Mouse (Mus musculus): ENCODE data around the gene Olfml2a. TPM values are rescaled to one million over a fixed set of nuclear protein-coding genes. Genes with fewer than 3 reads are reported as not detected.
"Not testable (repeated sequence)": the region's sequence is repeated elsewhere in the genome, so short reads cannot be mapped to it uniquely, and the experiment has no call there.

Olfml2a gene
- polyA plus RNA-seq, 1 experiment from 2014 or later, result 8.1 TPM

- Histone ChIP-seq H3K4me3 (ENCODE audit: low read length) (peak overlapping the region; percentile 73), H3K4me2 (ENCODE audit: low read depth, low read length) (peak overlapping the region; percentile 90), H3K4me1 (ENCODE audit: control insufficient read depth, insufficient read depth, low read length) (peaks cover 33% of the 10 kb centered on the region), H3K27me3 (ENCODE audit: control insufficient read depth, insufficient read depth, low read length) (no peaks in the 10 kb centered on the region), H3K9me3 (replicated peaks; ENCODE audit: control insufficient read depth, low read length) (no peaks in the 10 kb centered on the region), H3K9ac (ENCODE audit: low read length) (peak overlapping the region; percentile 97), H3K27ac (ENCODE audit: low read length) (peak overlapping the region; percentile 97), H3K36me3 (ENCODE audit: control insufficient read depth, insufficient read depth) (peaks cover 7% of the 10 kb centered on the region; the same call in 1 of the 2 replicates)
- ATAC-seq (replicated peaks; ENCODE audit: extremely low read depth, insufficient read depth, low FRiP score), result no peak
- WGBS, result 18% methylated on average over 3 of the region's 3 CpGs
Measured at GRCm38 (mm10) chr2:39008954-39009365, 77.2 kb downstream of the Olfml2a start.

- not testable (repeated sequence) for H3K27me3 ChIP-seq (ENCODE audit: control insufficient read depth, insufficient read depth, low read length); H3K4me2 ChIP-seq (ENCODE audit: low read depth, low read length); H3K9ac ChIP-seq (ENCODE audit: low read length); H3K4me3 ChIP-seq (ENCODE audit: low read length); H3K9me3 ChIP-seq (replicated peaks; ENCODE audit: control insufficient read depth, low read length); ATAC-seq (replicated peaks; ENCODE audit: extremely low read depth, insufficient read depth, low FRiP score); H3K27ac ChIP-seq (ENCODE audit: low read length)
- Histone ChIP-seq H3K36me3 (ENCODE audit: control insufficient read depth, insufficient read depth) (peaks cover 15% of the 10 kb centered on the region), H3K4me1 (ENCODE audit: control insufficient read depth, insufficient read depth, low read length) (peaks cover 30% of the 10 kb centered on the region)
- 95% methylated on average over 5 of the region's 5 CpGs for WGBS
Measured at GRCm38 (mm10) chr2:39010144-39010543, 78.4 kb downstream of the Olfml2a start.

GRCm38 (mm10) chr2:39011264-39011663, 79.5 kb downstream of the Olfml2a start:
- ATAC-seq (replicated peaks; ENCODE audit: extremely low read depth, insufficient read depth, low FRiP score), result no peak
- Histone ChIP-seq H3K27me3 (ENCODE audit: control insufficient read depth, insufficient read depth, low read length) (no peaks in the 10 kb centered on the region), H3K27ac (ENCODE audit: low read length) (no peak overlapping the region), H3K36me3 (ENCODE audit: control insufficient read depth, insufficient read depth) (peaks cover 26% of the 10 kb centered on the region), H3K4me2 (ENCODE audit: low read depth, low read length) (no peak overlapping the region), H3K9me3 (replicated peaks; ENCODE audit: control insufficient read depth, low read length) (no peaks in the 10 kb centered on the region), H3K4me3 (ENCODE audit: low read length) (no peak overlapping the region), H3K4me1 (ENCODE audit: control insufficient read depth, insufficient read depth, low read length) (peaks cover 25% of the 10 kb centered on the region), H3K9ac (ENCODE audit: low read length) (no peak overlapping the region)

GRCm38 (mm10) chr2:39011971-39012370, 80.2 kb downstream of the Olfml2a start:
- Histone ChIP-seq H3K4me1 (ENCODE audit: control insufficient read depth, insufficient read depth, low read length) (peaks cover 24% of the 10 kb centered on the region), H3K4me2 (ENCODE audit: low read depth, low read length) (no peak overlapping the region), H3K27ac (ENCODE audit: low read length) (no peak overlapping the region), H3K36me3 (ENCODE audit: control insufficient read depth, insufficient read depth) (peaks cover 32% of the 10 kb centered on the region), H3K9ac (ENCODE audit: low read length) (no peak overlapping the region), H3K27me3 (ENCODE audit: control insufficient read depth, insufficient read depth, low read length) (no peaks in the 10 kb centered on the region), H3K4me3 (ENCODE audit: low read length) (no peak overlapping the region), H3K9me3 (replicated peaks; ENCODE audit: control insufficient read depth, low read length) (no peaks in the 10 kb centered on the region)
- WGBS, result 78% methylated on average over 3 of the region's 3 CpGs
- ATAC-seq (replicated peaks; ENCODE audit: extremely low read depth, insufficient read depth, low FRiP score), result no peak

GRCm38 (mm10) chr2:39012768-39013279, 81.0 kb downstream of the Olfml2a start:
- Histone ChIP-seq H3K4me1 (ENCODE audit: control insufficient read depth, insufficient read depth, low read length) (peaks cover 21% of the 10 kb centered on the region), H3K4me2 (ENCODE audit: low read depth, low read length) (no peak overlapping the region), H3K27ac (ENCODE audit: low read length) (no peak overlapping the region), H3K9ac (ENCODE audit: low read length) (no peak overlapping the region), H3K9me3 (replicated peaks; ENCODE audit: control insufficient read depth, low read length) (no peaks in the 10 kb centered on the region), H3K4me3 (ENCODE audit: low read length) (no peak overlapping the region), H3K36me3 (ENCODE audit: control insufficient read depth, insufficient read depth) (peaks cover 35% of the 10 kb centered on the region), H3K27me3 (ENCODE audit: control insufficient read depth, insufficient read depth, low read length) (no peaks in the 10 kb centered on the region)
- ATAC-seq (replicated peaks; ENCODE audit: extremely low read depth, insufficient read depth, low FRiP score), result no peak
- 82% methylated on average over 7 of the region's 7 CpGs for WGBS

Other genes with a start within 250 kb of the Olfml2a start
- not detected in 2 replicates for gene Nr5a1, start 217.4 kb upstream of the Olfml2a start, polyA plus RNA-seq (2015; fragmentation: Nextera tagmentation; extraction: Ambion mirVana)
- gene Nr6a1, start 4.3 kb upstream of the Olfml2a start, polyA plus RNA-seq (2015; fragmentation: Nextera tagmentation; extraction: Ambion mirVana), result 0.55 and 0.62 TPM in 2 replicates
- 1.2 and 1.3 TPM in 2 replicates for gene Wdr38, start 65.5 kb downstream of the Olfml2a start, polyA plus RNA-seq (2015; fragmentation: Nextera tagmentation; extraction: Ambion mirVana)
- gene Arpc5l, start 73.4 kb downstream of the Olfml2a start, polyA plus RNA-seq (2015; fragmentation: Nextera tagmentation; extraction: Ambion mirVana), result 77.4 and 83.3 TPM in 2 replicates
- gene Rpl35, start 73.6 kb downstream of the Olfml2a start, polyA plus RNA-seq (2015; fragmentation: Nextera tagmentation; extraction: Ambion mirVana), result 479 and 487 TPM in 2 replicates
- gene Golga1, start 133.6 kb downstream of the Olfml2a start, polyA plus RNA-seq (2015; fragmentation: Nextera tagmentation; extraction: Ambion mirVana), result 18.6 and 19.7 TPM in 2 replicates